Mouse (Mus musculus): ENCODE results near the gene Mrpl37. TPM values are rescaled to one million over a fixed set of nuclear protein-coding genes. Genes with fewer than 3 reads are reported as not detected.

The Mrpl37 gene
- polyA plus RNA-seq, 1 experiment = 4.3 TPM

- H3K4me3 ChIP-seq (replicated peaks) = no peak within 1 kb of the TSS
- no peaks in the 10 kb centered on the region; the same call in 1 of the 2 replicates for H3K27me3 ChIP-seq (ENCODE audit: control insufficient read depth)
- H3K4me1 ChIP-seq (ENCODE audit: control insufficient read depth) = peaks cover 2% of the 10 kb centered on the region
- H3K36me3 ChIP-seq (ENCODE audit: control insufficient read depth) = no peaks in the 10 kb centered on the region
- TF ChIP-seq TAL1 (IDR thresholded peaks at IDR 0.05; ENCODE audit: low read length) (no peak), GATA1 (IDR thresholded peaks at IDR 0.05; ENCODE audit: low read length) (no peak)
- H3K9me3 ChIP-seq (ENCODE audit: control insufficient read depth, low read length) = no peaks in the 10 kb centered on the region
Measured at GRCm38 (mm10) chr4:107096841-107097373, 30.2 kb upstream of the Mrpl37 start, which contains the start of gene Cdcp2. Cdcp2 (plus strand) TSS chr4:107096891.

- Histone ChIP-seq H3K9me3 (ENCODE audit: control insufficient read depth, low read length) (no peaks in the 10 kb centered on the region), H3K4me1 (ENCODE audit: control insufficient read depth) (peaks cover 2% of the 10 kb centered on the region), H3K27me3 (ENCODE audit: control insufficient read depth) (no peaks in the 10 kb centered on the region; the same call in 1 of the 2 replicates), H3K4me3 (replicated peaks) (no peak overlapping the region), H3K36me3 (ENCODE audit: control insufficient read depth) (no peaks in the 10 kb centered on the region)
- TF ChIP-seq TAL1 (IDR thresholded peaks at IDR 0.05; ENCODE audit: low read length) (no peak), GATA1 (IDR thresholded peaks at IDR 0.05; ENCODE audit: low read length) (no peak)
Measured at GRCm38 (mm10) chr4:107096043-107096442, 29.4 kb upstream of the Mrpl37 start.

- H3K36me3 ChIP-seq (ENCODE audit: control insufficient read depth) = no peaks in the 10 kb centered on the region
- no peak overlapping the region for H3K4me3 ChIP-seq (replicated peaks)
- no peaks in the 10 kb centered on the region; the same call in 1 of the 2 replicates for H3K27me3 ChIP-seq (ENCODE audit: control insufficient read depth)
- no peak for TF ChIP-seq TAL1 (IDR thresholded peaks at IDR 0.05; ENCODE audit: low read length)
- TF ChIP-seq GATA1 (IDR thresholded peaks at IDR 0.05; ENCODE audit: low read length) = no peak
- H3K9me3 ChIP-seq (ENCODE audit: control insufficient read depth, low read length) = no peaks in the 10 kb centered on the region
- peaks cover 2% of the 10 kb centered on the region for H3K4me1 ChIP-seq (ENCODE audit: control insufficient read depth)
Measured at GRCm38 (mm10) chr4:107094484-107095187, 28.0 kb upstream of the Mrpl37 start.

GRCm38 (mm10) chr4:107091696-107092095, 25.0 kb upstream of the Mrpl37 start:
- H3K27me3 ChIP-seq (ENCODE audit: control insufficient read depth) = no peaks in the 10 kb centered on the region; the same call in 1 of the 2 replicates
- no peaks in the 10 kb centered on the region for H3K36me3 ChIP-seq (ENCODE audit: control insufficient read depth)
- peaks cover 2% of the 10 kb centered on the region; the same call in 1 of the 2 replicates for H3K4me1 ChIP-seq (ENCODE audit: control insufficient read depth)
- H3K9me3 ChIP-seq (ENCODE audit: control insufficient read depth, low read length) = no peaks in the 10 kb centered on the region
- TF ChIP-seq GATA1 (IDR thresholded peaks at IDR 0.05; ENCODE audit: low read length) (no peak), TAL1 (IDR thresholded peaks at IDR 0.05; ENCODE audit: low read length) (no peak)
- no peak overlapping the region for H3K4me3 ChIP-seq (replicated peaks)

GRCm38 (mm10) chr4:107084858-107085257, 18.2 kb upstream of the Mrpl37 start:
- no peaks in the 10 kb centered on the region for H3K4me1 ChIP-seq (ENCODE audit: control insufficient read depth)
- no peaks in the 10 kb centered on the region; the same call in 1 of the 2 replicates for H3K27me3 ChIP-seq (ENCODE audit: control insufficient read depth)
- TF ChIP-seq TAL1 (IDR thresholded peaks at IDR 0.05; ENCODE audit: low read length) = no peak
- no peaks in the 10 kb centered on the region for H3K9me3 ChIP-seq (ENCODE audit: control insufficient read depth, low read length)
- no peaks in the 10 kb centered on the region for H3K36me3 ChIP-seq (ENCODE audit: control insufficient read depth)
- no peak overlapping the region for H3K4me3 ChIP-seq (replicated peaks)

GRCm38 (mm10) chr4:107084343-107084742, 17.7 kb upstream of the Mrpl37 start:
- H3K4me3 ChIP-seq (replicated peaks) = no peak overlapping the region
- no peaks in the 10 kb centered on the region for H3K4me1 ChIP-seq (ENCODE audit: control insufficient read depth)
- H3K27me3 ChIP-seq (ENCODE audit: control insufficient read depth) = no peaks in the 10 kb centered on the region

GRCm38 (mm10) chr4:107083126-107083525, 16.5 kb upstream of the Mrpl37 start:
- Histone ChIP-seq H3K27me3 (ENCODE audit: control insufficient read depth) (no peaks in the 10 kb centered on the region), H3K4me3 (replicated peaks) (no peak overlapping the region), H3K36me3 (ENCODE audit: control insufficient read depth) (no peaks in the 10 kb centered on the region), H3K9me3 (ENCODE audit: control insufficient read depth, low read length) (no peaks in the 10 kb centered on the region), H3K4me1 (ENCODE audit: control insufficient read depth) (no peaks in the 10 kb centered on the region)
- TF ChIP-seq TAL1 (IDR thresholded peaks at IDR 0.05; ENCODE audit: low read length) (no peak), GATA1 (IDR thresholded peaks at IDR 0.05; ENCODE audit: low read length) (no peak)

More at GRCm38 (mm10) chr4:107084343-107084742, 17.7 kb upstream of the Mrpl37 start:
- no peak for TF ChIP-seq TAL1 (IDR thresholded peaks at IDR 0.05; ENCODE audit: low read length)
- no peak for TF ChIP-seq GATA1 (IDR thresholded peaks at IDR 0.05; ENCODE audit: low read length)
- H3K36me3 ChIP-seq (ENCODE audit: control insufficient read depth) = no peaks in the 10 kb centered on the region
- no peaks in the 10 kb centered on the region for H3K9me3 ChIP-seq (ENCODE audit: control insufficient read depth, low read length)

- no peaks in the 10 kb centered on the region for H3K27me3 ChIP-seq (ENCODE audit: control insufficient read depth)
- H3K36me3 ChIP-seq (ENCODE audit: control insufficient read depth) = no peaks in the 10 kb centered on the region
- H3K4me3 ChIP-seq (replicated peaks) = no peak overlapping the region
- TF ChIP-seq TAL1 (IDR thresholded peaks at IDR 0.05; ENCODE audit: low read length) = no peak
- no peak for TF ChIP-seq GATA1 (IDR thresholded peaks at IDR 0.05; ENCODE audit: low read length)
- no peaks in the 10 kb centered on the region for H3K4me1 ChIP-seq (ENCODE audit: control insufficient read depth)
- H3K9me3 ChIP-seq (ENCODE audit: control insufficient read depth, low read length) = no peaks in the 10 kb centered on the region
Measured at GRCm38 (mm10) chr4:107082185-107082584, 15.5 kb upstream of the Mrpl37 start.

- TF ChIP-seq TAL1 (IDR thresholded peaks at IDR 0.05; ENCODE audit: low read length) (no peak), GATA1 (IDR thresholded peaks at IDR 0.05; ENCODE audit: low read length) (no peak)
- Histone ChIP-seq H3K4me3 (replicated peaks) (no peak overlapping the region), H3K27me3 (ENCODE audit: control insufficient read depth) (no peaks in the 10 kb centered on the region), H3K36me3 (ENCODE audit: control insufficient read depth) (no peaks in the 10 kb centered on the region), H3K9me3 (ENCODE audit: control insufficient read depth, low read length) (no peaks in the 10 kb centered on the region), H3K4me1 (ENCODE audit: control insufficient read depth) (no peaks in the 10 kb centered on the region)
Measured at GRCm38 (mm10) chr4:107079716-107080115, 13.0 kb upstream of the Mrpl37 start.

Data from erythroblast, embryonic 14.5 days (primary cell).